Mouse (Mus musculus) thymus, adult 2 months (tissue): Measurements from ENCODE around the gene Ube2d3. TPM values are rescaled to one million over a fixed set of nuclear protein-coding genes. Genes with fewer than 3 reads are reported as not detected.
"Not testable (repeated sequence)": the region's sequence is repeated elsewhere in the genome, so short reads cannot be mapped to it uniquely, and the experiment has no call there.

Experiments
- DNase-seq: peaks from one replicate; pipeline ENCODE4 v3.0.0; 2021
- H3K27ac ChIP-seq: fragments of 200-500 bp; 2 replicates; pipeline ENCODE4 v1.5.1; 2012; ENCODE audit warnings: low read length, control low read depth; ENCODE audit not compliant: control insufficient read depth, insufficient read depth
- H3K27me3 ChIP-seq: fragments of 200-500 bp; 2 replicates; pipeline ENCODE4 v1.6.1; 2012; ENCODE audit warnings: mild to moderate bottlenecking, low read length, moderate library complexity, mixed read lengths; ENCODE audit not compliant: control insufficient read depth, insufficient read depth
- H3K36me3 ChIP-seq: fragments of 200-500 bp; 2 replicates; pipeline ENCODE4 v1.6.1; 2012; ENCODE audit warnings: mild to moderate bottlenecking, low read length, moderate library complexity; ENCODE audit not compliant: control insufficient read depth, insufficient read depth
- H3K4me1 ChIP-seq: fragments of 200-500 bp; replicated peaks from 2 replicates; pipeline ENCODE4 v1.6.1; 2012; ENCODE audit warnings: low read length; ENCODE audit not compliant: control insufficient read depth, insufficient read depth
- H3K4me3 ChIP-seq: fragments of 200-500 bp; 2 replicates; pipeline ENCODE4 v1.5.1; 2012; ENCODE audit warnings: mild to moderate bottlenecking, low read length, control low read depth, moderate library complexity; ENCODE audit not compliant: control insufficient read depth, insufficient read depth
- CTCF ChIP-seq: fragments of 200-500 bp; IDR thresholded peaks from 2 replicates; pipeline ENCODE4 v1.5.1; 2012; ENCODE audit warnings: mild to moderate bottlenecking, control low read depth, low read length, moderate library complexity, borderline replicate concordance; ENCODE audit not compliant: control insufficient read depth, poor library complexity, insufficient read depth; ENCODE audit errors: extremely low read depth
- POLR2A ChIP-seq: fragments of 200-500 bp; IDR thresholded peaks from 2 replicates; pipeline ENCODE4 v1.6.1; 2012; ENCODE audit warnings: mild to moderate bottlenecking, low read length, control low read depth, moderate library complexity; ENCODE audit not compliant: control insufficient read depth, poor library complexity, insufficient read depth; ENCODE audit errors: extremely low read depth
- WGBS: fragments of 180-500 bp; shearing (Covaris S2); methylation state at CpG from one replicate; pipeline ENCODE4 v1.1.7; 2018; 5-methylcytosine and 5-hydroxymethylcytosine counted together
- polyA plus RNA-seq: library from polyadenylated mRNA; depleted of rRNA; stranded (reverse); fragments of >200 nt; gene quantifications from 2 replicates; pipeline ENCODE4 v1.2.3, GENCODE M21; 2012

The Ube2d3 gene
- polyA plus RNA-seq, 1 experiment, result 552 TPM

DNA sequence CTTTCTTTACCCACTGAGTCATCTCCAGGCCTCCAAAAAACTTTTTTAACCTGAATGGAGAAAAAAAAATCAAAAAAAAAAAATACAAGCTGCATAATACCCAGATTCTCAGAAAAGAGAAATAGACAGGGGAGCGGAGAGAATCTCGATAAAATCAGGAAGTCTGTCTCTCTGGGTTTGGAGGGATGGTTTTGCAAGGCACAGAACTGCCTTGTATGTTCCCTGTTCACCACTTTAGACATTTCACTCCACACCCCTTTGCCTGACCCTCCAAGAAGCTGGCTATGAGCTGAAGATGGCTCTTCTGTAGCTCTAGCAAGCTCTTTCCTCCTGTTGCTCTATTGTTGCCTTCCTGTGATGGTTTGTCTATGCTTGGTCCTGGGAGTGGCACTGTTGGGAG is 39.0 kb downstream of the Ube2d3 start:
- DNase-seq, result no peak
- no peak for TF ChIP-seq POLR2A
- no peak for TF ChIP-seq CTCF
- H3K4me1 ChIP-seq, result no peaks in the 10 kb centered on the region

DNA sequence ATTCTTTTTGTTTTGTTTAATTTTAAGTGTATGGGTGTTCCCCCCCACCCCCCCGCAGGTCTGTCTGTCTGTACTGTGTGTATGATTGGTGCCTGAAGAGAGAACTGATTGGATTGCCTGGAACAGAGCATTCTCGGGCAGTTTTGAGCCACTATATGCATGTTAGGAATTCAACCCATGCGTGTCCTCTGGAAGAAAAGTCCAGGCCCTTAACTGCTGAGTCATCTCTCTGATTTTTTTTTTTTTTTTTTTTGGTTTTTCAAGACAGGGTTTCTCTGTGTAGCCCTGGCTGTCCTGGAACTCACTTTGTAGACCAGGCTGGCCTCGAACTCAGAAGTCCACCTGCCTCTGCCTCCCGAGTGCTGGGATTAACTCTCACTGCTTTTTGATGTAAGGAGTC is 41.1 kb downstream of the Ube2d3 start:
- not testable (repeated sequence) for H3K36me3 ChIP-seq, H3K4me3 ChIP-seq, H3K27ac ChIP-seq, H3K27me3 ChIP-seq, H3K4me1 ChIP-seq, DNase-seq
- WGBS, result 93% methylated on average over 5 of the region's 5 CpGs

More for the DNA sequence above, 39.0 kb downstream of the Ube2d3 start:
- Histone ChIP-seq H3K4me3 (no peak overlapping the region), H3K27me3 (no peaks in the 10 kb centered on the region), H3K27ac (no peak overlapping the region), H3K36me3 (no peaks in the 10 kb centered on the region)
- 43% methylated on average over 2 of the region's 2 CpGs for WGBS

DNA sequence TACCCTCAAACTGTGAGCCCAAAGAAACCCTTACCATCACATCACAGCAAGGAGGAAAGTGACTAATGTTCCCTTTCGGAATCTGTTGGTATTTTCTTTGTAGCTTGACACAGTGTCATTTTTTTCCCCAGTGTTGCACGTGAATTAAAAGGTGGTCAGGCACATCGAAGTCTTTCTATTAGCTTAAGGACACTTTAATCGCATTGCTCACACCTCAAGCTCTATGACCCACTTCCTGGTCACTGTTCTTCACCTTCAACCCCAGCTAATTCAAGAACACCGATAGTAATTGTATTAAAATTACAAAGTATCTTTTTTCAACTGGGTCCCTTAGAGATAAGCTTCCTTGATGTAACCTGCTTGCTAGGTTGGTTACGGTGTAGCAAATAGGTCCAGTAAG is 42.8 kb downstream of the Ube2d3 start:
- 97% methylated on average over 6 of the region's 6 CpGs for WGBS
- H3K4me3 ChIP-seq, result no peak overlapping the region
- TF ChIP-seq CTCF (no peak), POLR2A (no peak)
- H3K27me3 ChIP-seq, result no peaks in the 10 kb centered on the region
- DNase-seq, result no peak
- peaks cover 5% of the 10 kb centered on the region; the same call in 1 of the 2 replicates for H3K4me1 ChIP-seq
- H3K27ac ChIP-seq, result no peak overlapping the region
- H3K36me3 ChIP-seq, result no peaks in the 10 kb centered on the region

DNA sequence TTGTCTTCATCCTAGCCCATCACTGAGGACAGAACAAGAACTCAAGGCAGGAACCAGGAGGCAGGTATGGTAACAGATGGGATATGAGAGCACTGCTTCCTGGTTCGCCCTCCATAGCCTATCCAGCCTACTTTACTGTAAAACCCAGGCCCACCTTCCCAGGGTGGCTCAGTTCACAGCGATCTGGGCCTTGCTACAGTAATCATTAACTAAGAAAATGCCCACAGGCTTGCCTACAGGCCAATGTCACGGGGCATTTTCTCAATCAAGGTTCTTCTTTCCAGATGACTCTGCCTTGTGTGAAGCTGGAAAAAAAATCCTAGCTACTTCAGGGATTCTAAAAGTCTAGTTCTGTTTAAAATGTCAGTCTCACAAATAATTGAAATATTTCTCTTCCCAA is 43.7 kb downstream of the Ube2d3 start:
- no peak for DNase-seq
- Histone ChIP-seq H3K4me3 (no peak overlapping the region), H3K27me3 (no peaks in the 10 kb centered on the region), H3K4me1 (peaks cover 5% of the 10 kb centered on the region), H3K36me3 (no peaks in the 10 kb centered on the region), H3K27ac (no peak overlapping the region)
- no peak for TF ChIP-seq POLR2A
- TF ChIP-seq CTCF, result no peak
- 94% methylated on average over 3 of the region's 3 CpGs for WGBS

DNA sequence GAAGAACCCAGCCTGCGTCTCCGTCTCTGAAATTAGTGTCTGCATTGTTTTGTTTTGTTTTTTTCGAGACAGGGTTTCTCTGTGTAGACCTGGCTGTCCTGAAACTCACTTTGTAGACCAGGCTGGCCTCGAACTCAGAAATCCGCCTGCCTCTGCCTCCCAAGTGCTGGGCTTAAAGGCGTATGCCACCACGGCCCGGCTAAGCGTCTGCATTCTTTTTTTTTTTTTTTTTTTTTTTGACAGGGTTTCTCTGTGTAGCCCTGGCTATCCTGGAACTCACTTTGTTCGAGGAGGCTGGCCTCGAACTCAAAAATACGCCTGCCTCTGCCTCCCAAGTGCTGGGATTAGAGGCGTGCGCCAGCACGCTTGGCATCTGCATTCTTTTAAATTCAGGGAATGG is 46.7 kb downstream of the Ube2d3 start:
- not testable (repeated sequence) for H3K4me3 ChIP-seq, H3K27me3 ChIP-seq, H3K27ac ChIP-seq, DNase-seq, H3K36me3 ChIP-seq, H3K4me1 ChIP-seq
- 94% methylated on average over 15 of the region's 15 CpGs for WGBS

DNA sequence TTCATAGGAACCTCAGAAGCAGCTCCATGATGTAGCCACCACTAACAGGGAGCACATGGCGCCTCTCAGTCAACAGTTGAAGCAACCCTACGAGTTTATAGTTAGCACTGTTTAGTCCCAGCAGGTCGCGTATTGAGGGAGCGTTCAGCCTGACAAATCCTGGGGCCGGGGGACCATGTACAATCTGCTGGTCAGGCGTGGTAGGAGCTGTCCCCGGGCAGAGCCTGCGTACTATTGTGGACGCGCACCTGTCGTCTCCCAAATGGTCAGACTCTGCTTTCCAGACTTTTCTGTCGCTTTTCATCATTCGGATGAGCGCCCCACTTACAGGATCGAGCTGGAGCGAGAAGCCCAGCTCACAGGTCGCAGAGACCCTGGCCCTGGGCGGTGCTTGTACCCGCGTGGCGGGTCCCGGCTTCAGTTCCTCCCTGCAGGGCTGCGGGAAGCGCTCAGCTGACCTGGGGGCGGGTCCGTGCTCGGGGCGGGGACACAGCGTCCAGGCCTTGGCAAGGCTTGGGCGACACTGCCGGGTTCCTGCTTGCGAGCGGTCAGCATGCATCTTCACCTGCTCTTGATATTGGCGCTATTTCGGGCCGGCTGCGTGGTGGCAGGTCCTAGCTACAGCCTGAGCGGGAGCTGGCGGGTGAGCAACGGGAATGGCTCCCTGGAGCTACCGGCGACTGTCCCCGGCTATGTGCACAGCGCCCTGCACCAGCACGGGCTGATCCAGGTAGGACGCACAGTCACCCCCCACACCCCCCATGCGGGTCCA is 47.4 kb downstream of the Ube2d3 start, which contains the start of gene Manba:
Gene Manba (plus strand): TSS at position 484 of the 772 bp plus-strand sequence.
- Histone ChIP-seq H3K27me3 (no peaks in the 10 kb centered on the region), H3K36me3 (no peaks in the 10 kb centered on the region), H3K4me1 (peaks cover 5% of the 10 kb centered on the region), H3K27ac (no peak within 1 kb of the TSS), H3K4me3 (peak within 1 kb of the TSS; percentile 99)
- peak; percentile 68 for DNase-seq
- TF ChIP-seq POLR2A, result no peak
- TF ChIP-seq CTCF, result 0 out of 2 replicates have a peak, but pooled peaks have one; percentile 28
- 3% methylated on average over 48 of the region's 48 CpGs for WGBS

DNA sequence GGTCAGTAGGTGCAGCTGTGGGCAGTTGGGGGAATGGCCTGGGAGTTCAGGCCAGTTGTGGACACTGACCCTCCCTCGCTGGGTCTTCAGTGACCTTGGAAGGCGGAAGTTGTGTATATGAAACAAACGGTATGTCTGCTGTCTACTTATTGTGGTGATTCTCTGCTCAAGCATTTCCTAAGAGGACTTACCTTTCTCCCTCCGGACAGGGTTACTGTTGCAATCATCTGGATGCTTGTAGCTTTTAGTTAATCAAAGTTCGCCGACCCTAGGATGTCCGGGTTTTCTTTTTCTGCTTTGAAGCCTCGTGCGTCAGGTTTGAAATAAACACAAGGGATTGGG is 47.9 kb downstream of the Ube2d3 start:
- TF ChIP-seq POLR2A, result no peak
- no peak for TF ChIP-seq CTCF
- Histone ChIP-seq H3K4me3 (peak overlapping the region; percentile 99), H3K27me3 (no peaks in the 10 kb centered on the region), H3K4me1 (peaks cover 5% of the 10 kb centered on the region), H3K27ac (no peak overlapping the region), H3K36me3 (no peaks in the 10 kb centered on the region)
- DNase-seq, result no peak
- WGBS, result 1% methylated on average over 9 of the region's 9 CpGs
